Mouse (Mus musculus) G1E-ER4 (cell line): ENCODE results near the gene Gm20388. TPM values are rescaled to one million over a fixed set of nuclear protein-coding genes. Genes with fewer than 3 reads are reported as not detected.

ENCODE experiments used
- GATA1 ChIP-seq: IDR thresholded peaks from one replicate; pipeline ENCODE4 v1.8.0; 2012; ENCODE audit warnings: low read length, inconsistent platforms
- polyA plus RNA-seq: library from polyadenylated mRNA; stranded (reverse); fragments of >175 nt; gene quantifications from 2 replicates; pipeline ENCODE4 v1.2.3, GENCODE M21; 2012

The Gm20388 gene
- polyA plus RNA-seq, 1 experiment, result not detected

- no peak for TF ChIP-seq GATA1
These were observed 300.7 kb downstream of the Gm20388 start for GRCm38 (mm10) chr8:120211345-120211744.

DNA sequence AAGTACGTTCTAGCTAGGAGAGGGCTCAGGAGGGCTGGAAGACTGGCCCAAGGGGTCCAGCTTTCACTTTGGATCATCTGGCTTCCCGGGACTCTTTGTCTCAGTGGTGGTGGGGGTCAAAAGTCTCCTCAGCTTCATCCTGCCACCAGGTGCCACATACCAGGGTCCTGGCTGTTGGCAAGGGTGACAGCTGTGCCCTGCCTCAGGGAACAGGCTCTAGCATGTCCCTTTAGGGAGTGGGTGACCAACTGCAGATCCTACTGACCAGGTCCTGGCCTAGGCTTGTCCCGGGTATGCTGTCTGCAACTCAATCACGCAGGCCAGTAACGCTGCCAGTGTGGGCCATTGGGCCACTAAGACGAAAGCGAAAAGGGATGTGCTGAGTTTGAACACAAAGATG lies 302.0 kb downstream of the Gm20388 start:
- TF ChIP-seq GATA1, result no peak

- no peak for TF ChIP-seq GATA1
These were observed 302.6 kb downstream of the Gm20388 start for GRCm38 (mm10) chr8:120213229-120213628.

- no peak for TF ChIP-seq GATA1
These were observed 303.3 kb downstream of the Gm20388 start for GRCm38 (mm10) chr8:120213939-120214338.

DNA sequence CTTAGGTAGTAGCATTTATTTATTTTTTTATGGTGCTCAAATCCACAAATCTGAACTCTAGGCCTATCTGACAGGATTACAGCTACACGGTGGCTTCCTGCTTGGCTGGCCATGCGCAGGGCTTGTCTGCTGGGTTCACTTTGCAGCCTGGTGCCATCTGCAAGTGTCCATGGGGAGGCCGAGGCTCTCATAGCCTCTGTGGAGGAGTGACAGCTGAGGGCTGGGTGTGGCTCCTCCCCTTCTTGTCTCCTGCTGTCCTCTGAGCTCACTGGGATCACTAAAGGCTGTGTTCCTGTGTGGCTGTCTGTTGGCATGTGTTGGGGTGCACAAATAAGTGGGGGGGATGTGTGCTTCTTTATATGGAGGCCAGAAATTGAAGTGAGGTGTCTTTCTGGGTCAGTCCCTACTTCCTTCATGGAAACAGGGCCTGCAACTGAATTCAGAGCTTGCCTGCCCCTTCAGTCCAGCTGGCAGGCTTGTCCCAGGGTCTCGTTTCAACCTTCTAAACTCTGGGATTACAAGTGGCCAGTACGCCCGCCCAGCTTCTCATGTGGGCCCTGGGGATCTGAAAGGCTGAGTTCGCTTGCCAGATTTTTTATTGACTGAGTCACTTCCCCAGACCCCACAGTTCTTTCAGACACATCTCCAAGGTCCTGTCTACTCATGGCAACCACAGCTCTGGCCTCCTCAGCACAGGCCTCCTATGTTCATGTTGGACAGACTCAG lies 304.9 kb downstream of the Gm20388 start:
- TF ChIP-seq GATA1, result no peak

DNA sequence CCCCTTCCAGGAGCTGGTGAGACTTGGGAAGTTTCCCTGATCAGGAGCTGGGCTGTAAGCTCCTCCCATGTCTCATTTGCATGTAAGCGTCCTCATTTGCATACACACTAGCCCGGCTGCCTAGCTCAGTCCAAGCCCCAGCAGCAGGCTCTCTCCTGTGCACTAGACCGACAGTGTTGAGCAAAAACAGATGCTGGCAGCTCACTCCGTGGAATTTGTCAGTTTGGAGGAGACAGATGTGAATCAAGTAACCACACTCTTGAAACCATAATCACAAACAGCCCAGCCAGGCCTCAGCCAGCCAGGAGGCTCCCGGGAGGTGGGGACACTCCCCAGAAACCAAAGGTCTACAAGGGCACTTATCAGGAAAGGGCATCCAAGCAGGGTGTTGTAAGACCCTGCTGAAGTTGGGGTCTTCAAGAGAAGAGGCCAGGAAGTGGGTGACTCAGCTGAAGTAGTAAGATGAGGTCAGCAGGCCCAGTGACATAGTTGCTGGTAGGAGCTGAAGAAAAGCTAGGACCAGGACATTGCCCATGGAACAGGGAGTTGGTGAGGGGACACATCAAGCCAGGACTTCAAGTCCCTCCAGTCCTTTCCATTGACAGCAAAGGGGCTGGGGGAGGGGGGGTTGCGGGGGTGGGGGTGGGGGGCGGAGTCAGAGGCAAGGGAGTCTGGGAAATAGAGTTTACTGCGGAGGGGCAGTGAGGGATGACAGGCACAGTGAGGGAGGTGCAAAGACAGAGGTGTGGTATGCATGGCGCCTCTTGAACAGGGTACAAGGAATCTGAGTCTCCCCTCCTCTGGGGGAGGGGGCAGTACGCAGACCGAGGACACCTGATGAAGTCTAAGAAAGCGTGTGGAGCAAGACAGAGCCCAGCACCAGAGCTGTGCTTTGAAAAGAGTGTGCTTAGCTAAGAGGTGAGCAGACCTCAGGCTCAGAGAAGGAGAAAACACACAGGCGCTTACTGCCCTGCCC lies 306.5 kb downstream of the Gm20388 start:
- TF ChIP-seq GATA1, result no peak

GRCm38 (mm10) chr8:120222548-120222947 lies 311.9 kb downstream of the Gm20388 start:
- no peak for TF ChIP-seq GATA1

- no peak for TF ChIP-seq GATA1
These were observed 314.1 kb downstream of the Gm20388 start for GRCm38 (mm10) chr8:120224521-120225420.

- TF ChIP-seq GATA1, result no peak
These were observed 314.9 kb downstream of the Gm20388 start for GRCm38 (mm10) chr8:120225421-120226151.

GRCm38 (mm10) chr8:120226700-120227577 lies 316.3 kb downstream of the Gm20388 start:
- no peak for TF ChIP-seq GATA1

DNA sequence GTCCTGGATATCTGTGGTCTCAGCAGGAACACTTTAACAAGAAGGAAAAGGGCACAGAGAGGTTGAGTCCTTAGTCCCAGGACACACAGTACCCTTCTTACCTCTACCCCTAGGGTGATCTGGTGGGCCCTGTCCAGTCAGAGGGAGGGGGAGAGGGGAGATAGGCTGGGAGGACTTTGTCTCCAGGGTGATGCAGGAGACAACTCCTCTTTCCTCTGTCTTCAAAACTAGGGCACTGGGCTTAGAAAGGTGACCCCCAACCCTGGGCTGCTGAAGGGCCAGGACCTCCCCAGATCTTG lies 316.9 kb downstream of the Gm20388 start:
- TF ChIP-seq GATA1, result no peak

DNA sequence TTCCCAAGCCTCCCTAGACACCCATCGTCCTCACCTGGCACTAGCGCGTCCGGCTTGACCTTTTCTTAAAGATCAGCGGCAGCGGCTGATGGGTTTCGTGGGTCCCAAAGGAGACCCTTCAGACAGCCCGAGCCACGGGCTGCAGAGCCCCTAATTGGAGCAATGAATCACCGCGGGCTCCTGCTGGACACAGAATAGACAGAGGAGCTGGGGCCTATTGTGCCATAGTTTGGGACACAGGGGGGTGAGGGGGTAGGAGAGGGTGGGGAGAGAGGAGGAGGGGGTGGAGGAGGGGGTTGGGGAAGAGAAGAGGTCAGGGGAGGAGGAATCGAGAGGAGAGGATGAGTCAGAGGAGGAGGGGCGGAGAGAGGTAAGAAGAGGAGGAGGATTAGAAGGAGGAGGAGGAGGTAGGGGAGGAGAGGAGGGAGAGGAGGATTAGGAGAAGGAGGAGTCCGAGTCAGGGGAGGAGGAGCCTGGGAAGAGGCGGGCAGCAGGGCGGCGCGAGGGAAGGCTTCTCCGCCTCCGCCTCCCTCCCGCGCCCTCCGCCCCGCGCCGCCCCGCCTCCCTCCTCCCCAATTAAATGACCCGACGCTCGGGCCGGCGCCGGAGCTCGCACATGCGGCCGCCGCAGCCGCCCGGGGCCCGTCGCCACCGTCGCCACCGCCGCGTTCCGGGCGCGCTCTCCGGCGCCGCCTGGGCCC lies 317.4 kb downstream of the Gm20388 start, which contains the start of gene Gse1:
TSS of gene Gse1 (plus strand) at position 566 of the 701 bp plus-strand sequence.
- TF ChIP-seq GATA1, result no peak

DNA sequence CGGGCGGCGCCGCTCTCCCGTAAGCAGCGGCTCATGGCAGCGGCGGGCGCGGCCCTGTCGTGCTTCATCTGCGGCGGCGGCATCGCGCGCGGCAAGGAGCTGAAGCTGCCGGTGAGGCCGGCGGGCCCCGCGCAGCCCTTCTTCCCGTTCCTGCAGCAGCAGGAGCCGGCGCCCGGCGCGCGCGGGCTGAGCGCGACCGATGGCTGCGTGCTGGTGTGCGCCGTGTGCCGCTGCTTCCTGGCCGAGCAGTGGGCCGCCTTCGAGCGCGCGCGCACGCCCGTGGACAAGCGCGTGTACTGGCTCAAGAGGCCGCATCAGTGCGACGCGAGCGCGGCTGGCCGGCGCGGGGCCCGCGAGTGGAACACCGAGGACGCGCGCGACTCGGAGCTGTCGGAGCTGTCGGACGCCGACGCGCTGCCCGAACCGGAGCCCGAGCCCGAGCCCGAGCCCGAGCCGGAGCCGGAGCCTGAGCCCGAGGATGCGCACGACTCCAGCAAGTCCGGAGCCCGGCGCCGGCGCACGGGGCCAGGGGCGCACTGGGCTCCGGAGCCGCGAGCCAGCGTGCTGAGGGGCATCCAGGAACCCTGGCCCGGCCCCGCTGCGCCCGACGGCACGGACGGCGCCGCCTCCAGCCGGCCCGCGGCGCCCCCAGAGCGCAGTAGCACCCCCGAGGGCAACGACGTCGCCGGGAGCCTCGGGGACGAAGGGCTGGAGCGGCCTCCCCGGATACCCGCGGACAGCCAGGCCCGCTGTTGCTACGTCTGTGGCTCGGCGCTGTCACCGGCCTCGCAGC lies 318.3 kb downstream of the Gm20388 start:
- no peak for TF ChIP-seq GATA1
